Mouse (Mus musculus): ENCODE results near the gene Gtpbp10. TPM values are rescaled to one million over a fixed set of nuclear protein-coding genes. Genes with fewer than 3 reads are reported as not detected.

The Gtpbp10 gene
- total and polyA plus RNA-seq, 3 experiments, result 0.17 to 2.7 (median 0.38) TPM

DNA sequence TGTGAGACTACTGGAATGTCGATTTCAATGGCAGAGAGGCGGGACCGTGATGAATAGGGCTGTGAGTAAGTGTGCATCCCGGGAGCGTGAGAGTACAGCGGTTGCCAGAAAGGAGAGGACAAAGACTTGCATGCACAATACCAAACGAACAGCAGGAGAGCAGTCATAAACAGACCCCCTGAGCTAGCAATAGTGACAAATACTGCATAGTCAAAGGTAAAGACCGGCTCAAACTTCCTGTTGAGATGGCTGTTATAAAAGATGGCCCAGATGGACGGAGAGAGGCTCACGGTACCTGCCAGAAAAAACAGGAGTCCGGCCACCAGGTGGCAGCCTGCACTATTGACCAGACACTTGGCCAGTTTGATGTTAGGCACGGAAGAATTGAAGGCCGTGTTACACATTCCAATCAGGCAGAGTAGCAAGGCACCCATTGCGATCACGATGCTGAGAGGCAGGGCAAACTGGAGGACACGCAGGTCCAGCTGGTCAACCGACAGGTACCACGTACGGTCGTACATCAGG, 51.6 kb downstream of the Gtpbp10 start:
- peaks cover 17% of the 10 kb centered on the region for H3K4me1 ChIP-seq (ENCODE audit: insufficient read depth, low read depth, low read length)

DNA sequence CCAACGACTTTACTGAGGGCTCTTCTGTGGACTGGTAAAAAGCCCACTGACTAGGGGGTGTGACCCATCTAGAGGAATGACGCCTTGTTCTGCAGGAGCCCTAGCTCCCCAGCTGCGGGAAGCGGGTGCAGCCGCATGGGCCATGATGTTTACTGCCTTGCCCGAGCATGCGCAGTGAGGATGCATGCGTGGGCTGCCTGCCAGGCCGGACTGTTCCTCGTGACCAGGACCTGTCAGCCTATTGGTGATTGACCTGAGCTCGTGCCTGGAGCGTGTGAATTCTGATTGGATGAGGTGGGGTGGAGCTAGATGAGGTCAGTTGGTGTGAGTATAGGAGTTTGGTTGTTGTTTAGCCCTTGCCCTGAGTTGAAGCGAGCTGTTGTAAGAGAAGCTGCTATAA, 54.9 kb downstream of the Gtpbp10 start:
- TF ChIP-seq CTCF (IDR thresholded peaks at IDR 0.05; ENCODE audit: low read depth, low read length), result no peak
- no peaks in the 10 kb centered on the region for H3K27me3 ChIP-seq (ENCODE audit: insufficient read depth, low read length)
- no peaks in the 10 kb centered on the region for H3K9me3 ChIP-seq (replicated peaks)
- peaks cover 14% of the 10 kb centered on the region for H3K4me1 ChIP-seq (ENCODE audit: insufficient read depth, low read depth, low read length)
- no peak for DNase-seq (ENCODE audit: low spot score)
- peaks cover 52% of the 10 kb centered on the region for H3K36me3 ChIP-seq (replicated peaks)
- no peak overlapping the region for H3K4me3 ChIP-seq (ENCODE audit: low read depth, low read length)
- no peak for ATAC-seq (ENCODE audit: extremely low read depth, insufficient number of reproducible peaks, low FRiP score, poor library complexity, severe bottlenecking)

More for the DNA sequence above, 51.6 kb downstream of the Gtpbp10 start:
- Histone ChIP-seq H3K9me3 (replicated peaks) (no peaks in the 10 kb centered on the region), H3K36me3 (replicated peaks) (peaks cover 79% of the 10 kb centered on the region), H3K4me3 (ENCODE audit: low read depth, low read length) (no peak overlapping the region), H3K27me3 (ENCODE audit: insufficient read depth, low read length) (no peaks in the 10 kb centered on the region)
- TF ChIP-seq GATA2 (IDR thresholded peaks at IDR 0.05; ENCODE audit: borderline replicate concordance, low read depth, low read length), result no peak
- no peak for TF ChIP-seq GATA1 (IDR thresholded peaks at IDR 0.05; ENCODE audit: borderline replicate concordance, low read length)
- TF ChIP-seq POLR2AphosphoS5 (IDR thresholded peaks at IDR 0.05; ENCODE audit: insufficient replicate concordance, low read depth, low read length), result no peak
- no peak for TF ChIP-seq TAL1 (conservative IDR thresholded peaks at IDR 0.05; ENCODE audit: low read depth, low read length)
- no peak for TF ChIP-seq CTCF (IDR thresholded peaks at IDR 0.05; ENCODE audit: low read depth, low read length)
- DNase-seq (ENCODE audit: low spot score) (no peak), ATAC-seq (ENCODE audit: extremely low read depth, insufficient number of reproducible peaks, low FRiP score, poor library complexity, severe bottlenecking) (peak; percentile 57; the same call in 1 of the 2 replicates)

DNA sequence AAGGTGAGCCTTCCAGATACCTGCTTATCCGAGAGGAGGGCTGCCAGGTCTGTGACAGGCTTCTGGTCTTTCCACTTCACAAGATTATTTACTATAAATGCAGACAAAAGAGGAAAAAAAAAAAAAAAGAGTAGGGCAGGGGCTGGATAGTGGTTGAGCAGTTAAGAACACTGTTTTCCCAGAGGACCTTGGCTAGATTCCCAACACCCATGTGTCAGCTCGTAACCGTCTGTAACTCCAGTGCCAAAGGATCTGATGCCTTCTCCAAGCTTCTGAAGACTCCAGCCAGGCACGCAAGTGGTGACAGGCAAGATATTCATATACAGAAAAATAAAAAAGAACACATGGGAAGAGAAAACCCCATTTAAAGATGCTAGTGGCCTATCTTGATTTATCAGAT, 56.0 kb downstream of the Gtpbp10 start:
- ATAC-seq (ENCODE audit: extremely low read depth, insufficient number of reproducible peaks, low FRiP score, poor library complexity, severe bottlenecking) (no peak), DNase-seq (ENCODE audit: low spot score) (no peak)
- no peak overlapping the region for H3K4me3 ChIP-seq (ENCODE audit: low read depth, low read length)
- TF ChIP-seq GATA2 (IDR thresholded peaks at IDR 0.05; ENCODE audit: borderline replicate concordance, low read depth, low read length) (no peak), CTCF (IDR thresholded peaks at IDR 0.05; ENCODE audit: low read depth, low read length) (no peak), POLR2AphosphoS5 (IDR thresholded peaks at IDR 0.05; ENCODE audit: insufficient replicate concordance, low read depth, low read length) (no peak), GATA1 (IDR thresholded peaks at IDR 0.05; ENCODE audit: borderline replicate concordance, low read length) (no peak), TAL1 (conservative IDR thresholded peaks at IDR 0.05; ENCODE audit: low read depth, low read length) (no peak)
- no peaks in the 10 kb centered on the region for H3K9me3 ChIP-seq (replicated peaks)
- peaks cover 44% of the 10 kb centered on the region for H3K36me3 ChIP-seq (replicated peaks)
- H3K27me3 ChIP-seq (ENCODE audit: insufficient read depth, low read length), result no peaks in the 10 kb centered on the region
- peaks cover 9% of the 10 kb centered on the region for H3K4me1 ChIP-seq (ENCODE audit: insufficient read depth, low read depth, low read length)

DNA sequence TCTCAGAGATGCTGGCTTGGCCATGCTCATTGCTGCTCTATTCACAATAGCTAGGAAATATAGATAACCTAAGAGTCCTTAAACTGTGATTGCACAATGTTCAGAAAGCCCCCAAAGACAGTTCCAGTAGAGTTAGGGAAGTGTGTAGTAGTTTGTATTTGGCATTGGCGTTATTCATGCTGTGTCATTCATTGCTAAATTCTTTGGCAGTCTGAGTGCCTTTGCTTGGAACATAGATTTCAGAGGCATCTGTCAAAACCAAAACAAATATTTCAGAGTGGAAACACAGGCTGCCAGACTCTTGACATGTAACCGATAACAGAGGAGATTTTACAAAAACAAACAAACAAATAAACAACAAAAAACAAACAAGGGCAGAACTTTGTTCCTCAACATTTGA, 57.8 kb downstream of the Gtpbp10 start:
- Histone ChIP-seq H3K9me3 (replicated peaks) (no peaks in the 10 kb centered on the region), H3K36me3 (replicated peaks) (peaks cover 26% of the 10 kb centered on the region), H3K4me3 (ENCODE audit: low read depth, low read length) (no peak overlapping the region), H3K27me3 (ENCODE audit: insufficient read depth, low read length) (no peaks in the 10 kb centered on the region), H3K4me1 (ENCODE audit: insufficient read depth, low read depth, low read length) (peaks cover 4% of the 10 kb centered on the region)
- ATAC-seq (ENCODE audit: extremely low read depth, insufficient number of reproducible peaks, low FRiP score, poor library complexity, severe bottlenecking) (no peak), DNase-seq (ENCODE audit: low spot score) (no peak)
- no peak for TF ChIP-seq GATA2 (IDR thresholded peaks at IDR 0.05; ENCODE audit: borderline replicate concordance, low read depth, low read length)
- TF ChIP-seq TAL1 (conservative IDR thresholded peaks at IDR 0.05; ENCODE audit: low read depth, low read length), result no peak
- TF ChIP-seq POLR2AphosphoS5 (IDR thresholded peaks at IDR 0.05; ENCODE audit: insufficient replicate concordance, low read depth, low read length), result no peak
- TF ChIP-seq GATA1 (IDR thresholded peaks at IDR 0.05; ENCODE audit: borderline replicate concordance, low read length), result no peak
- no peak for TF ChIP-seq CTCF (IDR thresholded peaks at IDR 0.05; ENCODE audit: low read depth, low read length)

DNA sequence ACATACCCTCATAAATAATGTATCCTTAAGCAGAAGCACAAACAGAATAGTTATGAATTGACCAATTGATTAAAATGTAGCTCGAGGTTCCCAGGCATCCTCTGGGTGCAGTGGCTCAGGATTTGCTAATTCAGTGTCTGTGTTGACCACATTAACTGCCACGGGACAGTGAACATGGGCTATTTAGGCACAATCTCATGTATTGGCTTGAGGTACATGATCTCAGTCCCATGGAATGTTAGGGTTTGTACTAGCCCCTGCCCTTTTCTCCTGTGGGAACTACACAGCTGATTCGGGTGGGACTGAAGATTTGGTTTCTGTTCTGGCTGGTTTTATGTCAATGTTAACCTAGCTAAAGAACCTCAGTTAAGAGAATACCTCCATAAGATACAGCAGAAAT, 62.9 kb downstream of the Gtpbp10 start:
- H3K36me3 ChIP-seq (replicated peaks), result no peaks in the 10 kb centered on the region
- H3K9me3 ChIP-seq (replicated peaks), result no peaks in the 10 kb centered on the region
- H3K27me3 ChIP-seq (ENCODE audit: insufficient read depth, low read length), result peaks cover 8% of the 10 kb centered on the region; the same call in 1 of the 2 replicates
- ATAC-seq (ENCODE audit: extremely low read depth, insufficient number of reproducible peaks, low FRiP score, poor library complexity, severe bottlenecking), result no peak
- no peak overlapping the region for H3K4me3 ChIP-seq (ENCODE audit: low read depth, low read length)
- DNase-seq (ENCODE audit: low spot score), result no peak
- no peak for TF ChIP-seq POLR2AphosphoS5 (IDR thresholded peaks at IDR 0.05; ENCODE audit: insufficient replicate concordance, low read depth, low read length)
- no peak for TF ChIP-seq TAL1 (conservative IDR thresholded peaks at IDR 0.05; ENCODE audit: low read depth, low read length)
- no peak for TF ChIP-seq CTCF (IDR thresholded peaks at IDR 0.05; ENCODE audit: low read depth, low read length)
- TF ChIP-seq GATA1 (IDR thresholded peaks at IDR 0.05; ENCODE audit: borderline replicate concordance, low read length), result no peak
- peaks cover 11% of the 10 kb centered on the region for H3K4me1 ChIP-seq (ENCODE audit: insufficient read depth, low read depth, low read length)

DNA sequence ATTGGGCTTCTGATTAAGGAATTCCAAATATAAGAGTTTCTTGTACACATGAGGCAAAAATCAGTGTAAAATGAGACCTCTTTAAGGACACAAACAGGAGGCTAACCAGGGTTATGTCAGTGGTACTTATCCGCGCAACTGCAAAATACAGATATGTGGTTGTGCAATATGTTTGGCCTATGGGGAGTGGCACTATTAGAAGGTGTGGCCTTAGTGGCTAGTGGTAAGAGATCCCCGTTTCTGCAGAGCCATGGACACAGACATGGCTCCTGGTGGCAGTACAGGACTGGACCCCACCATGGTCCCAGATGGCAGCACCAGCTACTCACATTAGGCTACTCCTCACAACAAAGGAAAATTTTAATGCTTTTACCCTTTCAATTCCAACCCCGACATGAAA, 64.3 kb downstream of the Gtpbp10 start:
- H3K27me3 ChIP-seq (ENCODE audit: insufficient read depth, low read length), result peaks cover 8% of the 10 kb centered on the region; the same call in 1 of the 2 replicates
- DNase-seq (ENCODE audit: low spot score) (no peak), ATAC-seq (ENCODE audit: extremely low read depth, insufficient number of reproducible peaks, low FRiP score, poor library complexity, severe bottlenecking) (no peak)
- H3K4me1 ChIP-seq (ENCODE audit: insufficient read depth, low read depth, low read length), result peaks cover 11% of the 10 kb centered on the region
- H3K4me3 ChIP-seq (ENCODE audit: low read depth, low read length), result no peak overlapping the region
- no peak for TF ChIP-seq POLR2AphosphoS5 (IDR thresholded peaks at IDR 0.05; ENCODE audit: insufficient replicate concordance, low read depth, low read length)
- TF ChIP-seq TAL1 (conservative IDR thresholded peaks at IDR 0.05; ENCODE audit: low read depth, low read length), result no peak
- TF ChIP-seq GATA1 (IDR thresholded peaks at IDR 0.05; ENCODE audit: borderline replicate concordance, low read length), result no peak
- TF ChIP-seq CTCF (IDR thresholded peaks at IDR 0.05; ENCODE audit: low read depth, low read length), result no peak
- TF ChIP-seq GATA2 (IDR thresholded peaks at IDR 0.05; ENCODE audit: borderline replicate concordance, low read depth, low read length), result no peak
- no peaks in the 10 kb centered on the region for H3K36me3 ChIP-seq (replicated peaks)
- H3K9me3 ChIP-seq (replicated peaks), result no peaks in the 10 kb centered on the region
